Mouse (Mus musculus): ENCODE data around the gene Tmem87b. TPM values are rescaled to one million over a fixed set of nuclear protein-coding genes. Genes with fewer than 3 reads are reported as not detected.
A peak's percentile ranks its signal among the peaks of the same experiment; 100 is the strongest.

Tmem87b gene
- 6.0 and 7.5 TPM in 2 replicates for total RNA-seq (2015)
- total RNA-seq (2017) = 12.9 and 14.0 TPM in 2 replicates

DNA sequence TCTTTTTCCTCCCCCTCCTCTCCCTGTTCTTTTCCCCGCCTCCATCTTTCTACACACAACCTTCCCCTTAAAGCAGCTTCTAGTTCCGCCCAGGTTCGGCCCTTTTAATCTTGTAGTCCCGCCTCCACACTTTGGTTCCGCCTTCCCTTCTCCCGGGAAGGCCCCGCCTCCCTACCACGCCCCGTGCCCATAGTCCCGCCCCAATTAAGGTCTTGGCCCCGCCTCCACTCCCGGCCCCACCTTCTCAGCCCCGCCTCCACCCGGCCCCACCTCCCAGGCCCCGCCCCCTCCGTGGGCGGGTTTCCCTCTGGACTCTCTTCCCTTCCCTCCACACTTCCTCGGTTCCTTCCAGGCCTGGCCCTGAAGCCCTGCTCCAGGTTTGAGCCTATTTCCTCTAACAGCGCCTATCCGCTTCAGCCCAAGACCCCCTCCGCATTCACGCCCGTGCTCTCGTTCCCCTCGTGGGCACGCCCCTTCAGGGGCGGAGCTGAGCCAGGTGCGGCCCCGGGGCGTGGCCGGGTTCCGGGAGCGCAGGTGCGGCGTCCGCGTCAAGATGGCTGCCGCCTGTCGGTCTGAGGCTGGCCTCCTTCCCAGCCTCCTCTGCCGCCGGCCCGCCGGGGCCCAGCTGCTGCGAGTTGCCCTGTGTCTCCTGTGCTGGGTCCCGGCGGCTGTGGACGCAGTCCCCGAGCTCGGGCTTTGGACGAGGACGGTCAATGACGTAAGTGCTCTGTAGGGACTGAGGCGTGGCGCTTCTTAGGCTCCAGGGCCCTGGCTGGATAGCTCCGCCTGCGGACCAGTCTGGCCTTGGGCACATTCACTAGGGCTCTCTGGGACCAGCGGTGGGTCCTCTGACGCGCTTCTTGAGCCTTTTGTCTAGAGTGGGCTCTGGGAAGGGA, at the start of gene Tmem87b:
Gene Tmem87b (plus strand): TSS at position 333 of the 896 bp plus-strand sequence.
- peak; percentile 86 for ATAC-seq (ENCODE audit: poor library complexity, severe bottlenecking)

DNA sequence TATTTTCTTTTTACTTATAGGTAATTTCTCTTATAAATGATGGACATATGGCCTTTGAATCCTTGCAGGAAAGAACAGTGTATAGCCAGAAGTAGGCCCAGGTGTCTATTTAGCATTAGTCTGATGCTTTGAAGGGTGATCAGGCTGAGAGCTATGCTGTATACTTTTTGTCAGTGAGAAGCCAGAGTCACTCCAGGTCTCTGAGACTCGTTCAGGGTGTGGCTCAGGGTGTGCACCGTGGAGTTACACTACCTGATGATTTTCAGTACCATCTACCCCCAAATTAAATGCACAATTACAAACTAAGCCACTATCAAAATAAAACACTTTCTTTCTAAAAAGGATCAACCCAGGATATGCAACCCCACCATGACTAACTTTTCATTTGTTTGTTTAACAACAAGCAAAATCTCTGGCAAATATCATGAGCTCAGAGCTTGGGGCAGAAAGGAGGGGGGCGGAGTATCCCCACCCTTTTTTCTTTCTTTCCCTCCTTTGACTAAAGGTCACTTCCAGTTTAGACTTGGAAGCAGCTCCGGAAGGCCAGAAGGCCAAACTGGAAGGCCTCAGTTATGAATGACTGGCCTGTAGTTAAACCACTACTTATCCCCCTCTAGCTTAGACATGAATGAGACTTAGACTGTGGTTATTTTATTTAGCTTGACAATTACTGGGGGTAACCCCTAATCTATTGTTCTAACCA, 49.2 kb upstream of the Tmem87b start:
- no peak for ATAC-seq (ENCODE audit: poor library complexity, severe bottlenecking)

DNA sequence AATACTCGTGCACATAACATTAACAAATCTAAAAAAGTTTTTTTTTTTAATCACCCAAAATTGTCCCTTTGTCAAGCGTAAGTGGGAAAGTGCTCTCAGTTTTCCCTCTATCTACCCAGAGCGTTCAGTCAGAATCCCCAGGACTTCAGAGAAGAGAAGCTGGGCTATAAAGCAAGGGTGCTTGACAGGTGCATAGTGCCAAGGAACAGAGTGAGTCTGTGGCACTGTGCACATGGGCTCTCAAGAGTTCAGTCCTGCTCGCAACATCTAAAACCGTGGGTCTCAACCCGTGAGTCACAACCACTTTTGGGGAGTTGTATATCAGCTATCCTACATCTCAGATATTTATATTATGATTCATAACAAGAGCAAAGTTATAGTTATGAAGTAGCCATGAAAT, 47.4 kb upstream of the Tmem87b start:
- ATAC-seq (ENCODE audit: poor library complexity, severe bottlenecking) = no peak

DNA sequence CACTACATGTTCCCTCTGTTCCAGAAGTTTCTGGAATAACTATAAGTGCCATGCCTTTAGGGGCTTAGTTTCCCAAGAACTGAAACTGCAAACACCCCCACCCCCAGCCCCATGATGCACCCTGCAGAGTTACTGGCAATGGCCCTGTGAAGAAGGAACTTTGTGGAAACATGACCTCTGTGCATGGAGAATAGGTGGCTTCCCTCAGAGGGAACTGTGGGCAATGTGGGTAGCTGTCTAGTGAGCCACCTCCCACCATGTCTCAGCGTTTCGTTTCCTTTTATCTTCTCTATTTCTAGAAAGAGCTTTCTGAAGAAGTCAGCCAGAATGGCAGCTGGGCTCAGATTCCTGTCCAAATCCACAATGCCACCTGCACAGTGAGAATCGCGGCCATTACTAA, 46.9 kb upstream of the Tmem87b start:
- ATAC-seq (ENCODE audit: poor library complexity, severe bottlenecking) = peak; percentile 86

DNA sequence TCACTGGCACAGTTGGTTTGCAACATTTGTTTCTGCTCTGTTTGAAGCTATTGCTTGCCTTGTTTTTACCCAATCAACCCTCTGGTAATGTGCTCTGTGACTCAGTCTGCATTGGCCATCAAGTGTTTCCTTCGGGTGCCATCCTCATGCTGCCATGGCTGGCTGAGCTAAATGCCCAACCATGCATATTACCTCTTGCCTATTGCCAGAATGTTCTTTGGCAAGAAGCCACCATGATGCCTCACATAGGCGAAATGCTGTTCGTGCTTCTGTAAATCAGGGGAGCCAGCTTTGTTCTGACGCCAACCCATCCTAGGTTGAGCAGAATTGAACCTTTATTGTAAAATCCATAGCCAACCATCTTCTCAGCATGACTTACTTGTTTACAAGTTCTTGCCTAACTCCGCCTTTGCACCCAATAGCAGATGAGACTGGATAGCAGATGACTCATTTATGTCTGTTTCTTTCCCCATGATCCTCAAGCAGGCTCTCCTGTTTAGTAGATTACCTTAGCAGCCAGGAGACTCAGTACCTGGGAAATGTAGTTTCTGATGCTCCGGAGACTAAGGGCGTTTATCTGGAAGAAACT, 46.1 kb upstream of the Tmem87b start:
- no peak for ATAC-seq (ENCODE audit: poor library complexity, severe bottlenecking)

DNA sequence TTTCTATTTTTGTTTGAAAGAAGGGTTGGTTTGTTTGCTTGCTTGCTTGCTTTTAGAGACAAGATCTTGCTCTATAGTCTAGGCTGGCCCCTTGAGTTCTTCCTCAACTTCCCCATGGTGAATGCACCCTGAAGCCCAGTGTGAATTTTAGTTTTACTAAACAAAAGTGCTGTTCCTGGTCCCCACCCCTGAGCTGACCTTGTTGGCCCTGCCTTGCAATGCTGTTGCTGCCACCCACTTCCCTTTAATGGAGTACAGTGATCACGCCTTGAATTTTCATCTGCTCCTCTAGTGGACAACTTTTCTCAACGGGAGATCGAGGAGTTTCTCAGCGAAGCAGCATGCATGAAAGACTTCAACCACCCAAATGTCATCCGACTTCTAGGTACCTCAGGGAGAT, 35.7 kb upstream of the Tmem87b start:
- peak; percentile 86 for ATAC-seq (ENCODE audit: poor library complexity, severe bottlenecking)

DNA sequence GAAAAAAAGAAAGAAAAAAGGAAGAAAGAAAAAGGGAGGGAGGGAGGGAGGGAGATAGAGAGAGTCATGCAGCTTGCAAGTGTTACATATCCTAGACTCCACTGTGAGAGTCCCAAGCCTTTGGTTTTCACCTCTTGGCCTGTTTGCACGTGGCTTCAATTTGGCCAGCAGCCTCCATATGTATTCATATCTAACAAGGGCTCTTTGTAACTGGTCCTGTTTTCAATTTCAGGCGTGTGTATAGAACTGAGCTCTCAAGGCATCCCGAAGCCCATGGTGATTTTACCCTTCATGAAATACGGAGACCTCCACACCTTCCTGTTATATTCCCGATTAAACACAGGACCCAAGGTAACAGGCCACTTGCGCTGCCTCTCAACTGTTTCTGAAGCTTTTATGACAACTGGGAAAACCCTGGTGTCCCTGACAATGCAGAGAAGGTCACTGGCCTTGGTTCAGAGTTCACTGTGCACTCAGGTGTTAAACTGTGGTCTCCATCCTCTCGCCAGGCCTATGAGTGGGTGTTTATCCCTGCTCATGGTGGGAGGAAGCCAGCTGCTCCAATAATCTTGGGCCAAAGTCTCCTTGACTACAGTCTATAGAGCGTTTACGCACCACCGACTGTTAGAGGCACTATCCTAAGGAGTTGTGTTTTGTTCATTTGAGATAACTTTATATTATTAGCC, 34.1 kb upstream of the Tmem87b start:
- no peak for ATAC-seq (ENCODE audit: poor library complexity, severe bottlenecking)

DNA sequence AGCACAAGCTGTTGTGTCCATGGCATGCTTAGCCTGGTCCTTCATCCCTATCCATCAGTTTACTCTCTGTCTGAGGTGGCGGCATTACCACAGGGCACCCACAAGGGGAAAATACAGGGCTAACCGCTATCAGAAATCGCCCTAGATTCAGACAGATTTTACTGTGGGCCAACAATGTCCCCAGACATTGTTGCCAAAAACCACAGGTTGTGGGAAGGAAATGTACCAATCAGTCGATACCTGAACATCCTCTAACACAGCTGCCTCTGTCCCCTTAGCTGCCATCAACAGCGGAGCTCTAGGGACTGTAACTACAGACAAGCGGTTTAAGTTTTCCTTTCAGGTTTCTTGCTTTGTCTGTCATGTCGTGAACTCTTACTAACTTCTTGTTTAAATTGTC, 33.1 kb upstream of the Tmem87b start:
- peak; percentile 59 for ATAC-seq (ENCODE audit: poor library complexity, severe bottlenecking)

DNA sequence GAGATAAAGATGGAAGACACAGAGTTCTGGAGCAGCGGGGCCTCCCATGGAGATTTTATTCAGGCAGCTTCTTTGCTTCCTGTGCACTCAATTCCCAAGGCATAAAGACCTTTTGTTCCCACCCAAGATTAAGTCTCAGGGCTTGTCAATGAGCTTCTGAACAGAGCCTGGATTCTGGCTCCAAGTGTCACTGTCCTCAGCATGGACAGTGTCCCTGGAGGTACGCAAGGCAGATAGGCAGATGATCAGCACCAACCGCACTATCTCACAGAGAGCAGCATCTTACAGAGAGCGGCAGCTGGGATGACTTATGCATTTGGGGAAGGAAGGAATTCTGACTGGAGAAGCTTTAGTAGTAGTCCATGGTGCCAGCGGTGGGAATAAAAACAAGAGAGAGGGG, 31.6 kb upstream of the Tmem87b start:
- no peak for ATAC-seq (ENCODE audit: poor library complexity, severe bottlenecking)

DNA sequence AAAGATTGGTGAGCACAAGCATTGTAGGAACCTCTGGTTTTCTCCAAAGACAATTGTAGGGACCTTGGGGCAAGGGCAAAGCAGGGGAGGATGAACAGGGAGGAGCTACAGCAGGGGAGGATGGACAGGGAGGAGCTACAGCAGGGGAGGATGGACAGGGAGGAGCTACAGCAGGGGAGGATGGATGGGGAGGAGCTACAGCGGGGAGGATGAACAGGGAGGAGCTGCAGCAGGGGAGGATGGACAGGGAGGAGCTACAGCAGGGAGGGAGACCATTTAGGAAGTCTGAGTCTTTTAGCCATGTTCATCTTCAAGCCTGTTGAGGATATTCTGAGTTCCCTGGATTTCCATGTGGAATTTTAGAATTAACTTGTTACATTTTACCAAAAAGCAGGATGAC, 31.1 kb upstream of the Tmem87b start:
- peak; percentile 32; the same call in 1 of the 2 replicates for ATAC-seq (ENCODE audit: poor library complexity, severe bottlenecking)

DNA sequence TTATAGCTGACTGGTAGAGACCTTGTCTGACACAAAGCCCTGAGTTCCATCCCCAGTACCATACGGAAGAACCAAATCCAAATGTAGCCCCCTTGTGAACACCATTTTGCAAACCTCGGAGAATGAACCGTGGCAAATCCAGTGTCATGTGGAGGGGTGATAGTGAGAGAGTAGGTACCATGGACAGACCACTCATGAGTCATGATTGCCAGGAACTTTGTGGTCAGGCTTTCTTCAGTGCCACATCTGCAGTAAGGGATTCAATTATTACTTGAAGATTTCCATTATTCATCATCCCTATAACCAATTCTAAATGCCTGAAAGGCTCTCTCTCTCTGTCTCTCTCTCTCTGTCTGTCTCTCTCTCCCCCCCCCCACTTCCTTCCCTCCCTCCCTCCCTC, 30.1 kb upstream of the Tmem87b start:
- no peak for ATAC-seq (ENCODE audit: poor library complexity, severe bottlenecking)

DNA sequence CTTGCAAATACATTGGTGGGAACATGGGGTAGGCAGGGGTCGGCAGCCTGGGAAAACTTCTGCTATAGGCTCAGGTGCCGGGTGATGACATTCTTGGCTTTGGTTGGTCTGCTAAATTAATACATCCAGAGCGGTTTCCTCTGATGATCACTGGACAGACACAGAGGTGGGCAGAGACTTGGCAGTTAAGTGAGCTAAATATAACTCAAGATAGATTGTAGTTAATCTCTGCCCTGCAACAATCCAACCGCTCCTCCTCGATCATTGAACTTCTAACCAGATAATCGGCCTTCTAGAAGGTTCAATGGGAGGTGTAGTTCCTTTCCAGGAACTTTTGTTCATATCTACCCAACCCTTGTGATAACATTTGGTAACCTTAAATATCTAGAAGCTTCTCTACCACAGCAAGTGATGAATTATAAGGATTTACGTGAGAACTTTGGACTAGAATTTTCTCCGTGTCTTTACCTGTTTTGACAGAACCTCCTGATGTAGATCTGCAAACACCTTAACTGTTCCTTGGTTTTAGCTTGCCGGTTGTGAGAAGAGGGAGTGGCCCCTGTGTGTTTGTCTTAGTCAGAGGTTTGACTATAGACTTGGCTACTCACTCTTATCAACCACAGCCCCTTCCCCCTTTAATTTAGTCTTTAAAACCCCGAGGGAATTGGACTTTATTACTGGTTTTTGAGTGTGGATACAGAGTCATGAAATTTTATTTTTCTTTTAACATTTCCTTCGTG, 26.9 kb upstream of the Tmem87b start:
- no peak for ATAC-seq (ENCODE audit: poor library complexity, severe bottlenecking)

DNA sequence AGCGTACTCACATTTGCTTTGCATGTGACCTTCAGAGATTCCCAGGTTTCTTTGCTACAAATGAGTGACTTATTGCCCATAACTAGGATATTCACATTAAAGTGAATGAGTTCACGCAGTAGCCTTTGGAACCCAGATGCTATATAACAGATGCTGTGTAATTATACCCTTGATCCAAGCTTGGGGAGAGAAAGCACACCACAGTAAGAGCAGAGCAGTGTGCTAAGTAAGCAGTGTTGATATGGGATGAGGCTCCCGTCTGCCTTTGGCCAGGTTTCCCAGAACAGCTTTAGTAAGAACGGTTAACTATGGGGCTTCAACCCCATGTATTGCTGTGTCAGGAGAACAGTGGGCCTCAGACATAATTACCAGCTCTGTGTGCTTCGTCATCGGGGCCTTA, 24.0 kb upstream of the Tmem87b start:
- ATAC-seq (ENCODE audit: poor library complexity, severe bottlenecking) = no peak

DNA sequence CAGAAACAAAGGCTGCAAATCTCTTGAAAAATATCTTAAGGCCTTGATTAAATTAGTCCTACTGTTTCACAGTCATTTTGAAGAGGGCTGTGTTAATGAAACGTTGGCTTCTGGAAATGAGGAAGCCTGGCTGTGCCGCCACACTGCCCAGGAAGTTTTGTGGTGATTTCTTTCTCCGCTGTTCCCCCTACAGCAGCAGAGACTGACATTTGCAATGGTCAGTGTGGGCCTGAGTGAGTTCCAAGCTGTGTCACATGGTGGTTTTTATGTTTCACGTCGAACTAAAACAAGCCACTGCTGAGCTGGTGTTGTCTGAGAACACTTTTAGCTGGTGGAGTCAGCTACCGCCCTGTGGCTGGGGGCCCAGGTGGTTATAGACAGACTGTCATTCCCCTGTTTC, 21.5 kb upstream of the Tmem87b start:
- peak; percentile 94 for ATAC-seq (ENCODE audit: poor library complexity, severe bottlenecking)

DNA sequence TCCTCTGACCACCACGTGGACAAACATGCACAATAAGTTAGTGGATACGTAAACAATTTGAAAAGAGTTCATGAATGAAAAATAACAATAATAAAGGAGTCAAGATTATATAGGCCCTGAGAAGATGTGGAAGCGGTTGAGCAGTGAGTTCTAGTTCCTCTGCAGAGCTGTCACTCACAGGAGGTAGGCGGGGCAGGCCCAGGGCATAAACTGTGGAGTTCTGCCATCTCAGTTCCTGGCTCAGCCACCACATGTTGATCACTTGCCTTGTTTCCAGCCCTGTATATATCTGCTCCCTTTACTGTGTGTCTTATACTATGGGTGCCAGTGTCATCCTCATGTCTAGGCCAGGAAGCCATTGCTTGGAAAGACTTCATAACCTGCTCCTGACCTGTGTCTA, 14.5 kb upstream of the Tmem87b start:
- peak; percentile 60 for ATAC-seq (ENCODE audit: poor library complexity, severe bottlenecking)

DNA sequence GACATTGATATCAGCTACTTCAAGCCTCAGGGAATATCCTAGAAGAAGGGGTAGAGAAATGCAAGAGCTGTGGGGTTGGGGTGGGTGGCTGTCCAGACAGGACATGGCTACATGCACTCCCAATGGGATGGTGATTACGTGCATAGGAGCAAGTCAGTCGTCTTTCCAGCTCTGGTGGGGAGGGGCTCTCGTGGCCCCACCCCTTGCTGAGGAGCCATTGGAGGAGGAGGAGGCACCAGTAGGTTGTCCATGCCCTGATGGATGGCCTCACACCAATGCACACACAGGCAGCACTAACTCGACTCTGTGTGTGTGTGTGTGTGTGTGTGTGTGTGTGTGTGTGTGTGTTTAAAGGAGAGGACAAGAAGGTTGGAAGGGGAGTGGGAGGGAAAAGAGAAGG, 12.6 kb upstream of the Tmem87b start:
- ATAC-seq (ENCODE audit: poor library complexity, severe bottlenecking) = no peak

DNA sequence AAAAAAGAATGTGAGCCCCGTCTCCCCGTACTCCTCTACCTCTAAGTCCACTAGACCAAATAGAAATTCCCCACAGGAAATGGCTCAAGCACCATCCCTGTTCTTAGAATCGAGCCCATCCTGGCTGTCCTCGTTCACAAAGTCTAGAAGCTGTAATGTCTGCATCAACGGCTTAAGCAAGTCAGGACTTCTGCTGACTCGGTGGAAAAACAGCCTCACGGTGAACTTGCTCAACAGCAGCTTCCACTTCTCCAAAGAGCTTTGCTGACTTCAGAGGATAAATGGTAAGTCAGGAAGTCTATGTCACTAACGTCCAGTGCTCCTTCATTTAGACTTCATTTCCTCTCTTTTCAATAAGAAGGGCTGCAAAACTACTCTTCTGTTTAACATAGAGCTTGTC, 11.4 kb upstream of the Tmem87b start:
- peak; percentile 94 for ATAC-seq (ENCODE audit: poor library complexity, severe bottlenecking)

DNA sequence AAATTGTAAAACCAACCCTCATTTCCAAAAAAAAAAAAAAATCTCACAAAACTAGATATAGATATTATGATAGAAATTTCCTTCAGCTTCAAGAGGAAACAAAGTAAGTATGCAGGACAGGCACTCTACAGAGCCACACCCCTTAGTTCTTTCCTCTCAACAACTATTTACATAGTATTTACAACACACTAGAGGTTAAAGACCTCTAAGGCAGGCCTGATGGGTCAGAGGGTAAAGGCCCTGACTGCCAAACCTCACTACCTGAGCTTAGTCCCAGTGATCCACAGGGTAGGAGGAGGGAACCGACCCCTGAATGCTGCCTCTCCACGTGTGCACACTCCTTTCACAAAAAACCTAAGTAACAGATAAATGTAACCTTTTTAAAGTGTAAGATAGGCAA, 5.2 kb upstream of the Tmem87b start:
- no peak for ATAC-seq (ENCODE audit: poor library complexity, severe bottlenecking)

DNA sequence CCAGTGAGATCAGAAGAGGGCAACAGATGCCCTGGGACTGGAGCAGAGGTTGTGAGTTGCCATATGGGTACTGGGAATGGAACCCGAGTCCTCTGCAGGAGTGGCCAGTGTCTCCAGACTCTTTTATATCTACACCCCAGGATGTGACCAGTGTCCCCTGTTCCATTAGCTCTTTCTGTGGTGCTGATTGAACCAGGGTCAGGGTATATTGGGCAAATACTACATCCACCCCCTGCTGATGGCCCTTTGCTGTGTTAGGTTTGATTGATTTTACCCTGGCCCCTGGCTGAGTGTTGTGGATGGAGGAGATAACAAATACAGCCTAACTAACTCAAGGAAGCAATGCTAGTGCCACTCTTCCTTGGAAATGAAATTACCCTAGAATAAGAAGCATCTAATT, 1.6 kb upstream of the Tmem87b start:
- ATAC-seq (ENCODE audit: poor library complexity, severe bottlenecking) = no peak

DNA sequence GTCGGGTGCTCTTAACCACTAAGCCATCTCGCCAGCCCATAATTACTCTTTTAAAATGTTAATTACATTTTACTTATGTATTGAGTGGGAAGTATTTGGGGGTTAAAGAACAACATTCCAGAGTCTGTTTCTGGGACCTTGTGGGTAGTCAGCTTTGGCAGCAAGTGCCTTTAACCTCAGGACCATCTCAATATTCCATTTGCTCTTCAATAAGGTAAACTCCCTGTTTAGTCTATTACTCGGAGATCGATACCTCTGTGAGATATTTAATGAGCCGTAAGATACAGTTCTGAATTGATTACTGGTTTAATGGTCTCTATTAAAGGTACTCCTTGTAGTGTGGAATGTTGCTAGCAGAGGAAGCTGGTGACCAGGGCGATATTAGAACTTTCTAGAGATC, 1.0 kb upstream of the Tmem87b start:
- no peak for ATAC-seq (ENCODE audit: poor library complexity, severe bottlenecking)

DNA sequence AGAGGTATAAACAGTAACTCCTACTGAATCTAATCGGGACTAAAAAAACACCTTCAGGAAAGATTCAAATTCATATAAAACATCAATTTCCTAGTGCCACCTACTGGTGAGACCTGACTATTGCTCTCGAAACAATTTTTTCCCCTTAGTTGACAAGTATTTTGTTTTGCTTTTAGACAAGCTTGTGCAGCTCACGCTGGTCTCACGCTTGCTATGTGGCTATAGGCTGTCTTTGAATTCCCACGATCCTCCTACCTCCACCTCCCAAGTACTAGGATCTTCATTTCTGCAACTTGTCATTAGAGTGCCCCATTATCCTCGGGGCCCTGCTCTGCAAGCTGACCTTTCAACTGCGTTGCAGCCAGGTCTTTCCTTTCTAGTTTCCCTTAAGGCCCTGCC, 532 bp upstream of the Tmem87b start:
- ATAC-seq (ENCODE audit: poor library complexity, severe bottlenecking) = peak; percentile 29

All from megakaryocyte, adult 5-6 weeks (primary cell).